Mouse (Mus musculus) gastrocnemius, postnatal 14 days (tissue): ENCODE measurements around the gene Rcsd1. TPM values are rescaled to one million over a fixed set of nuclear protein-coding genes. Genes with fewer than 3 reads are reported as not detected.

ENCODE experiments used
- DNase-seq: peaks from one replicate; pipeline ENCODE4 v3.0.0; 2021; ENCODE audit warnings: mixed read lengths
- intact Hi-C: fragments of 180-260 bp; cut with DNase I; formaldehyde crosslinking; loops from one replicate; pipeline ENCODE4 v1.15.1; 2025; ENCODE audit warnings: low total_unique reads
- total RNA-seq, 2 experiments: library from RNA; stranded (reverse); gene quantifications; 2 replicates each; pipeline ENCODE4 v1.2.3; 2021

Gene Rcsd1
- total RNA-seq, 2 experiments from 2014 or later, result 117 to 125 TPM

- DNase-seq, result peak; percentile 89
- intact Hi-C loops, result no loop called here
Measured at GRCm38 (mm10) chr1:165641786-165642771, 67.5 kb downstream of the Rcsd1 start.

- DNase-seq, result peak; percentile 43
- intact Hi-C loops, result no loop called here
Measured at GRCm38 (mm10) chr1:165641271-165641771, 68.2 kb downstream of the Rcsd1 start.

GRCm38 (mm10) chr1:165636289-165636688 is 73.3 kb downstream of the Rcsd1 start:
- DNase-seq, result no peak
- intact Hi-C loops, result no loop called here

- no peak for DNase-seq
- intact Hi-C loops, result no loop called here
Measured at GRCm38 (mm10) chr1:165635055-165635897, 74.3 kb downstream of the Rcsd1 start.

GRCm38 (mm10) chr1:165634151-165634884 is 75.2 kb downstream of the Rcsd1 start, which contains the start of gene Mpzl1:
Mpzl1 (minus strand) TSS chr1:165634538.
- intact Hi-C loops, result no loop called here
- DNase-seq, result peak; percentile 100

GRCm38 (mm10) chr1:165633345-165633744 is 76.2 kb downstream of the Rcsd1 start:
- intact Hi-C loops, result no loop called here
- DNase-seq, result no peak

GRCm38 (mm10) chr1:165631136-165631535 is 78.4 kb downstream of the Rcsd1 start:
- intact Hi-C loops, result no loop called here
- DNase-seq, result no peak

GRCm38 (mm10) chr1:165629975-165630374 is 79.6 kb downstream of the Rcsd1 start:
- intact Hi-C loops, result loop anchor here (5.0 kb wide), 1 partner anchor 43 kb away; no protein-coding TSS in a partner anchor
- no peak for DNase-seq

GRCm38 (mm10) chr1:165628603-165629002 is 81.0 kb downstream of the Rcsd1 start:
- no peak for DNase-seq
- intact Hi-C loops, result loop anchor here (5.0 kb wide), 1 partner anchor 41 kb away; no protein-coding TSS in a partner anchor

GRCm38 (mm10) chr1:165625896-165626295 is 83.7 kb downstream of the Rcsd1 start:
- DNase-seq, result no peak
- intact Hi-C loops, result loop anchor here (5.0 kb wide), 1 partner anchor 39 kb away; no protein-coding TSS in a partner anchor

- intact Hi-C loops, result loop anchor here (5.0 kb wide), 1 partner anchor 38 kb away; no protein-coding TSS in a partner anchor
- no peak for DNase-seq
Measured at GRCm38 (mm10) chr1:165625058-165625457, 84.5 kb downstream of the Rcsd1 start.

GRCm38 (mm10) chr1:165618201-165618624 is 91.3 kb downstream of the Rcsd1 start:
- intact Hi-C loops, result no loop called here
- peak; percentile 79 for DNase-seq

- intact Hi-C loops, result no loop called here
- no peak for DNase-seq
Measured at GRCm38 (mm10) chr1:165617166-165617891, 92.2 kb downstream of the Rcsd1 start.

- intact Hi-C loops, result no loop called here
- DNase-seq, result no peak
Measured at GRCm38 (mm10) chr1:165616652-165617051, 92.9 kb downstream of the Rcsd1 start.

GRCm38 (mm10) chr1:165614793-165615192 is 94.8 kb downstream of the Rcsd1 start:
- intact Hi-C loops, result no loop called here
- no peak for DNase-seq

GRCm38 (mm10) chr1:165613926-165614325 is 95.6 kb downstream of the Rcsd1 start:
- no peak for DNase-seq

GRCm38 (mm10) chr1:165612714-165613113 is 96.8 kb downstream of the Rcsd1 start:
- intact Hi-C loops, result no loop called here
- DNase-seq, result no peak

More at GRCm38 (mm10) chr1:165613926-165614325, 95.6 kb downstream of the Rcsd1 start:
- intact Hi-C loops, result no loop called here

GRCm38 (mm10) chr1:165610321-165610999 is 99.1 kb downstream of the Rcsd1 start:
- intact Hi-C loops, result no loop called here
- DNase-seq, result no peak
